Mouse (Mus musculus) cortical plate, adult 2 months (tissue): ENCODE data around the gene Klhl41. TPM values are rescaled to one million over a fixed set of nuclear protein-coding genes. Genes with fewer than 3 reads are reported as not detected.

ENCODE experiments used
- H3K27ac ChIP-seq: fragments of 200-500 bp; 2 replicates; pipeline ENCODE4 v1.5.1; 2012; ENCODE audit warnings: low read length, control low read depth, inconsistent platforms; ENCODE audit not compliant: insufficient read depth
- H3K4me1 ChIP-seq: fragments of 200-500 bp; 2 replicates; pipeline ENCODE4 v1.6.1; 2011; ENCODE audit warnings: low read length; ENCODE audit not compliant: control insufficient read depth, insufficient read depth
- H3K4me3 ChIP-seq: fragments of 200-500 bp; 2 replicates; pipeline ENCODE4 v1.5.1; 2011; ENCODE audit warnings: mild to moderate bottlenecking, low read length, control low read depth; ENCODE audit not compliant: insufficient read depth
- CTCF ChIP-seq: fragments of 200-500 bp; IDR thresholded peaks from 2 replicates; pipeline ENCODE4 v1.5.1; 2011; ENCODE audit warnings: mild to moderate bottlenecking, control low read depth, low read length; ENCODE audit not compliant: insufficient read depth; ENCODE audit errors: extremely low read depth
- POLR2A ChIP-seq: fragments of 200-500 bp; IDR thresholded peaks from 2 replicates; pipeline ENCODE4 v1.6.1; 2011; ENCODE audit warnings: mild to moderate bottlenecking, low read length, control low read depth; ENCODE audit not compliant: insufficient read depth; ENCODE audit errors: extremely low read depth
- polyA plus RNA-seq: library from polyadenylated mRNA; depleted of rRNA; stranded (reverse); fragments of >200 nt; gene quantifications from 2 replicates; pipeline ENCODE4 v1.2.3, GENCODE M21; 2012; rRNA removed

The Klhl41 gene
- polyA plus RNA-seq, 1 experiment = 0.46 TPM

- Histone ChIP-seq H3K27ac (no peak overlapping the region), H3K4me1 (no peaks in the 10 kb centered on the region; the same call in 1 of the 2 replicates), H3K4me3 (peak overlapping the region; percentile 84; the same call in 1 of the 2 replicates)
- TF ChIP-seq CTCF (no peak), POLR2A (no peak)
Measured at GRCm38 (mm10) chr2:69713626-69714014, 43.7 kb downstream of the Klhl41 start.

GRCm38 (mm10) chr2:69714126-69714525, 44.2 kb downstream of the Klhl41 start:
- no peak overlapping the region for H3K27ac ChIP-seq
- no peak overlapping the region for H3K4me3 ChIP-seq
- no peaks in the 10 kb centered on the region; the same call in 1 of the 2 replicates for H3K4me1 ChIP-seq
- no peak for TF ChIP-seq POLR2A
- TF ChIP-seq CTCF = no peak

- H3K4me3 ChIP-seq = no peak overlapping the region
- H3K27ac ChIP-seq = no peak overlapping the region
- no peak for TF ChIP-seq POLR2A
- TF ChIP-seq CTCF = no peak
- no peaks in the 10 kb centered on the region; the same call in 1 of the 2 replicates for H3K4me1 ChIP-seq
Measured at GRCm38 (mm10) chr2:69716483-69716882, 46.6 kb downstream of the Klhl41 start.

- Histone ChIP-seq H3K27ac (no peak overlapping the region; the same call in 1 of the 2 replicates), H3K4me3 (no peak overlapping the region), H3K4me1 (no peaks in the 10 kb centered on the region; the same call in 1 of the 2 replicates)
- no peak for TF ChIP-seq CTCF
- no peak for TF ChIP-seq POLR2A
Measured at GRCm38 (mm10) chr2:69719121-69719520, 49.2 kb downstream of the Klhl41 start.

GRCm38 (mm10) chr2:69722273-69722649, 52.3 kb downstream of the Klhl41 start, which contains the start of gene Ppig:
Gene Ppig, plus strand, starts transcription at chr2:69722545.
- H3K27ac ChIP-seq = peak within 1 kb of the TSS; percentile 94
- no peak for TF ChIP-seq POLR2A
- TF ChIP-seq CTCF = no peak
- peak within 1 kb of the TSS; percentile 66 for H3K4me3 ChIP-seq
- H3K4me1 ChIP-seq = peaks cover 1% of the 10 kb centered on the region; the same call in 1 of the 2 replicates

GRCm38 (mm10) chr2:69722650-69723518, 53.0 kb downstream of the Klhl41 start:
- peak overlapping the region; percentile 66 for H3K4me3 ChIP-seq
- peaks cover 1% of the 10 kb centered on the region; the same call in 1 of the 2 replicates for H3K4me1 ChIP-seq
- TF ChIP-seq POLR2A (peak; percentile 80; the same call in 1 of the 2 replicates), CTCF (no peak)
- peak overlapping the region; percentile 94 for H3K27ac ChIP-seq

GRCm38 (mm10) chr2:69723519-69723825, 53.6 kb downstream of the Klhl41 start:
- TF ChIP-seq POLR2A (no peak), CTCF (no peak)
- Histone ChIP-seq H3K4me1 (peaks cover 1% of the 10 kb centered on the region; the same call in 1 of the 2 replicates), H3K27ac (peak overlapping the region; percentile 94; the same call in 1 of the 2 replicates), H3K4me3 (peak overlapping the region; percentile 66)

Other genes with a start within 250 kb of the Klhl41 start
- gene Lrp2, start 84.1 kb upstream of the Klhl41 start, polyA plus RNA-seq = 0.04 and 0.10 TPM in 2 replicates
- 28.1 and 36.4 TPM in 2 replicates for gene Bbs5, start 22.9 kb upstream of the Klhl41 start, polyA plus RNA-seq
- gene Fastkd1, start 43.4 kb downstream of the Klhl41 start, polyA plus RNA-seq = 11.4 and 12.2 TPM in 2 replicates
- gene Ppig, start 52.4 kb downstream of the Klhl41 start, polyA plus RNA-seq = 23.0 and 23.3 TPM in 2 replicates
- gene Ccdc173, start 119.5 kb downstream of the Klhl41 start, polyA plus RNA-seq = 3.7 TPM in 2 replicates
- gene Phospho2, start 119.5 kb downstream of the Klhl41 start, polyA plus RNA-seq = 25.5 and 29.9 TPM in 2 replicates
- gene Klhl23, start 151.8 kb downstream of the Klhl41 start, polyA plus RNA-seq = 34.7 and 38.1 TPM in 2 replicates
- 80.3 and 88.7 TPM in 2 replicates for gene Ssb, start 191.4 kb downstream of the Klhl41 start, polyA plus RNA-seq
- gene Mettl5, start 215.5 kb downstream of the Klhl41 start, polyA plus RNA-seq = 12.7 and 13.6 TPM in 2 replicates
- 75.8 and 77.6 TPM in 2 replicates for gene Ubr3, start 227.1 kb downstream of the Klhl41 start, polyA plus RNA-seq